Mouse (Mus musculus) natural killer cell, adult 2 months (primary cell): ENCODE data around the gene Glmp.
"Not testable (repeated sequence)": the region's sequence is repeated elsewhere in the genome, so short reads cannot be mapped to it uniquely, and the experiment has no call there.

Experiments
- DNase-seq, 2 experiments: peaks; one replicate each; pipeline ENCODE4 v3.0.0; 2022; ENCODE audit warnings: low spot score in 2 of 2

The Glmp gene

GRCm38 (mm10) chr3:88324951-88325405 lies at the start of gene Glmp:
Gene Glmp (plus strand): TSS chr3:88325023.
- DNase-seq: peak; percentile 24 to 36

- DNase-seq: no peak
Observed at GRCm38 (mm10) chr3:88276121-88276520, 48.7 kb upstream of the Glmp start.

GRCm38 (mm10) chr3:88276529-88277143 lies 48.2 kb upstream of the Glmp start:
- no peak for DNase-seq

GRCm38 (mm10) chr3:88280035-88280434 lies 44.8 kb upstream of the Glmp start:
- no peak for DNase-seq

GRCm38 (mm10) chr3:88281141-88281916 lies 43.5 kb upstream of the Glmp start:
- DNase-seq: not testable (repeated sequence)

- DNase-seq: not testable (repeated sequence)
Observed at GRCm38 (mm10) chr3:88284815-88285564, 39.8 kb upstream of the Glmp start.

- DNase-seq: not testable (repeated sequence)
Observed at GRCm38 (mm10) chr3:88285565-88285895, 39.3 kb upstream of the Glmp start.

- DNase-seq: no peak
Observed at GRCm38 (mm10) chr3:88287110-88287509, 37.7 kb upstream of the Glmp start, which contains the start of gene Gm38392. Gene Gm38392 (minus strand): TSS chr3:88287210.

- DNase-seq: not testable (repeated sequence)
Observed at GRCm38 (mm10) chr3:88288133-88288713, 36.6 kb upstream of the Glmp start.

- DNase-seq: peak; percentile 33 to 43
Observed at GRCm38 (mm10) chr3:88291970-88292369, 32.9 kb upstream of the Glmp start.

GRCm38 (mm10) chr3:88295272-88295671 lies 29.6 kb upstream of the Glmp start:
- DNase-seq: not testable (repeated sequence)

GRCm38 (mm10) chr3:88296110-88296560 lies 28.7 kb upstream of the Glmp start:
- no peak for DNase-seq

- peak; percentile 96 to 97 for DNase-seq
Observed at GRCm38 (mm10) chr3:88296561-88297318, 28.1 kb upstream of the Glmp start, which contains the start of the genes Tsacc and Cct3. Gene Tsacc (minus strand): TSS chr3:88296999. Gene Cct3 (plus strand): TSS chr3:88297116.

- no peak for DNase-seq
Observed at GRCm38 (mm10) chr3:88297321-88297851, 27.4 kb upstream of the Glmp start.

GRCm38 (mm10) chr3:88299172-88299571 lies 25.7 kb upstream of the Glmp start:
- DNase-seq: no peak

- DNase-seq: no peak
Observed at GRCm38 (mm10) chr3:88328956-88329355, 4.1 kb downstream of the Glmp start.

- peak; percentile 55 to 67 for DNase-seq
Observed at GRCm38 (mm10) chr3:88331282-88331681, 6.5 kb downstream of the Glmp start.

- no peak for DNase-seq
Observed at GRCm38 (mm10) chr3:88334029-88334658, 9.3 kb downstream of the Glmp start.

GRCm38 (mm10) chr3:88334902-88335435 lies 10.1 kb downstream of the Glmp start:
- DNase-seq: no peak
